Mouse (Mus musculus) neural tube, embryonic 12.5 days (tissue): ENCODE results near the gene Amotl1. TPM values are rescaled to one million over a fixed set of nuclear protein-coding genes. Genes with fewer than 3 reads are reported as not detected.

Experiments used
- ATAC-seq: fragments of 200-750 bp; cut with Nextera tagmentation; 2 replicates; pipeline ENCODE4 v1.8.0; 2017; ENCODE audit warnings: low read depth, mild to moderate bottlenecking, moderate TSS enrichment, moderate library complexity; ENCODE audit not compliant: low FRiP score
- H3K27ac ChIP-seq: fragments of 300-500 bp; sonication (generic); 2 replicates; pipeline ENCODE4 v1.5.1; 2016
- H3K27me3 ChIP-seq: fragments of 300-500 bp; sonication (generic); replicated peaks from 2 replicates; pipeline ENCODE4 v1.6.1; 2016; ENCODE audit warnings: mild to moderate bottlenecking
- H3K36me3 ChIP-seq: fragments of 300-500 bp; sonication (generic); 2 replicates; pipeline ENCODE4 v1.6.1; 2016; ENCODE audit warnings: mild to moderate bottlenecking
- H3K4me1 ChIP-seq: fragments of 300-500 bp; sonication (generic); 2 replicates; pipeline ENCODE4 v1.6.1; 2016
- H3K4me2 ChIP-seq: fragments of 300-500 bp; sonication (generic); replicated peaks from 2 replicates; pipeline ENCODE4 v1.6.1; 2016; ENCODE audit warnings: mild to moderate bottlenecking
- H3K4me3 ChIP-seq: fragments of 300-500 bp; sonication (generic); 2 replicates; pipeline ENCODE4 v1.5.1; 2016
- H3K9ac ChIP-seq: fragments of 300-500 bp; sonication (generic); 2 replicates; pipeline ENCODE4 v1.6.1; 2016; ENCODE audit warnings: mild to moderate bottlenecking
- H3K9me3 ChIP-seq: fragments of 300-500 bp; sonication (generic); 2 replicates; pipeline ENCODE4 v1.6.1; 2016; ENCODE audit warnings: mild to moderate bottlenecking
- WGBS: fragments of 180-500 bp; shearing (Covaris S2); methylation state at CpG from one replicate; pipeline ENCODE4 v1.1.7; 2016; 5-methylcytosine and 5-hydroxymethylcytosine counted together
- polyA plus RNA-seq: library from polyadenylated mRNA; unstranded; fragments of >200 nt; fragmentation: Nextera tagmentation; extraction: Ambion mirVana; gene quantifications from 2 replicates; pipeline ENCODE4 v1.2.1, GENCODE M21; 2016

Gene Amotl1
- polyA plus RNA-seq, 1 experiment from 2014 or later = 13.5 TPM

- H3K4me3 ChIP-seq = no peak overlapping the region
- no peak overlapping the region for H3K9ac ChIP-seq
- no peak overlapping the region for H3K27ac ChIP-seq
- ATAC-seq = no peak
- no peaks in the 10 kb centered on the region for H3K4me1 ChIP-seq
- H3K36me3 ChIP-seq = no peaks in the 10 kb centered on the region
- no peaks in the 10 kb centered on the region for H3K9me3 ChIP-seq
- H3K27me3 ChIP-seq = no peaks in the 10 kb centered on the region
- WGBS = 75% methylated on average over 7 of the region's 7 CpGs
- no peak overlapping the region for H3K4me2 ChIP-seq
Measured at GRCm38 (mm10) chr9:14662876-14663275, 18.0 kb upstream of the Amotl1 start.

GRCm38 (mm10) chr9:14662138-14662537, 17.3 kb upstream of the Amotl1 start:
- no peak overlapping the region for H3K4me3 ChIP-seq
- ATAC-seq = no peak

GRCm38 (mm10) chr9:14657926-14658325, 13.1 kb upstream of the Amotl1 start:
- H3K4me2 ChIP-seq = no peak overlapping the region
- no peaks in the 10 kb centered on the region for H3K36me3 ChIP-seq
- H3K27ac ChIP-seq = no peak overlapping the region
- ATAC-seq = no peak
- no peaks in the 10 kb centered on the region for H3K9me3 ChIP-seq
- H3K9ac ChIP-seq = no peak overlapping the region
- 57% methylated on average over 2 of the region's 2 CpGs for WGBS
- no peaks in the 10 kb centered on the region for H3K27me3 ChIP-seq
- no peaks in the 10 kb centered on the region for H3K4me1 ChIP-seq
- H3K4me3 ChIP-seq = no peak overlapping the region

More at GRCm38 (mm10) chr9:14662138-14662537, 17.3 kb upstream of the Amotl1 start:
- Histone ChIP-seq H3K9ac (no peak overlapping the region), H3K4me1 (no peaks in the 10 kb centered on the region), H3K4me2 (no peak overlapping the region), H3K36me3 (no peaks in the 10 kb centered on the region), H3K27ac (no peak overlapping the region), H3K9me3 (no peaks in the 10 kb centered on the region), H3K27me3 (no peaks in the 10 kb centered on the region)
- WGBS = 87% methylated on average over 9 of the region's 9 CpGs

GRCm38 (mm10) chr9:14654010-14654409, 9.2 kb upstream of the Amotl1 start:
- no peaks in the 10 kb centered on the region for H3K27me3 ChIP-seq
- no peak overlapping the region for H3K4me2 ChIP-seq
- H3K9me3 ChIP-seq = no peaks in the 10 kb centered on the region
- no peak overlapping the region for H3K4me3 ChIP-seq
- no peak overlapping the region for H3K9ac ChIP-seq
- no peak overlapping the region for H3K27ac ChIP-seq
- H3K4me1 ChIP-seq = no peaks in the 10 kb centered on the region
- no peaks in the 10 kb centered on the region for H3K36me3 ChIP-seq
- no peak for ATAC-seq
- WGBS = 83% methylated on average over 2 of the region's 2 CpGs

- Histone ChIP-seq H3K36me3 (no peaks in the 10 kb centered on the region), H3K27me3 (no peaks in the 10 kb centered on the region), H3K4me1 (no peaks in the 10 kb centered on the region), H3K9ac (no peak overlapping the region), H3K27ac (no peak overlapping the region), H3K9me3 (no peaks in the 10 kb centered on the region), H3K4me2 (no peak overlapping the region), H3K4me3 (no peak overlapping the region)
- 85% methylated on average over 1 of the region's 1 CpGs for WGBS
- ATAC-seq = no peak
Measured at GRCm38 (mm10) chr9:14652761-14653160, 7.9 kb upstream of the Amotl1 start.

- H3K27ac ChIP-seq = no peak overlapping the region
- H3K4me2 ChIP-seq = no peak overlapping the region
- H3K9ac ChIP-seq = no peak overlapping the region
- H3K4me3 ChIP-seq = no peak overlapping the region
- WGBS = 89% methylated on average over 8 of the region's 8 CpGs
- ATAC-seq = no peak
- peaks cover 6% of the 10 kb centered on the region; the same call in 1 of the 2 replicates for H3K4me1 ChIP-seq
- no peaks in the 10 kb centered on the region for H3K27me3 ChIP-seq
- no peaks in the 10 kb centered on the region for H3K36me3 ChIP-seq
- H3K9me3 ChIP-seq = no peaks in the 10 kb centered on the region
Measured at GRCm38 (mm10) chr9:14647849-14648248, 3.0 kb upstream of the Amotl1 start.

- Histone ChIP-seq H3K4me2 (no peak overlapping the region), H3K9ac (no peak overlapping the region), H3K9me3 (no peaks in the 10 kb centered on the region), H3K36me3 (no peaks in the 10 kb centered on the region), H3K4me3 (no peak overlapping the region), H3K27ac (no peak overlapping the region), H3K4me1 (peaks cover 14% of the 10 kb centered on the region), H3K27me3 (no peaks in the 10 kb centered on the region)
- WGBS = 98% methylated on average over 1 of the region's 1 CpGs
- ATAC-seq = no peak
Measured at GRCm38 (mm10) chr9:14646641-14647040, 1.8 kb upstream of the Amotl1 start.

- Histone ChIP-seq H3K27me3 (no peaks in the 10 kb centered on the region), H3K36me3 (no peaks in the 10 kb centered on the region), H3K4me1 (peaks cover 14% of the 10 kb centered on the region), H3K4me2 (no peak overlapping the region), H3K9me3 (no peaks in the 10 kb centered on the region), H3K4me3 (no peak overlapping the region), H3K9ac (no peak overlapping the region), H3K27ac (no peak overlapping the region)
- no peak for ATAC-seq
- 83% methylated on average over 3 of the region's 3 CpGs for WGBS
Measured at GRCm38 (mm10) chr9:14646061-14646460, 1.2 kb upstream of the Amotl1 start.

- Histone ChIP-seq H3K9ac (no peak overlapping the region), H3K27ac (no peak overlapping the region)
Measured at GRCm38 (mm10) chr9:14643328-14643727, 1.5 kb downstream of the Amotl1 start.

GRCm38 (mm10) chr9:14642251-14643021, 2.4 kb downstream of the Amotl1 start:
- 0 out of 2 replicates have a peak, but pooled peaks have one; percentile 37 for ATAC-seq
- no peak overlapping the region for H3K27ac ChIP-seq

More at GRCm38 (mm10) chr9:14643328-14643727, 1.5 kb downstream of the Amotl1 start:
- Histone ChIP-seq H3K4me2 (no peak overlapping the region), H3K9me3 (no peaks in the 10 kb centered on the region), H3K4me1 (peaks cover 14% of the 10 kb centered on the region), H3K36me3 (no peaks in the 10 kb centered on the region), H3K4me3 (no peak overlapping the region), H3K27me3 (no peaks in the 10 kb centered on the region)
- WGBS = 58% methylated on average over 6 of the region's 6 CpGs
- no peak for ATAC-seq

GRCm38 (mm10) chr9:14641310-14642067, 3.4 kb downstream of the Amotl1 start:
- WGBS = 41% methylated on average over 7 of the region's 7 CpGs
- Histone ChIP-seq H3K9ac (no peak overlapping the region), H3K9me3 (no peaks in the 10 kb centered on the region), H3K36me3 (no peaks in the 10 kb centered on the region), H3K4me3 (no peak overlapping the region), H3K4me1 (peaks cover 14% of the 10 kb centered on the region), H3K27ac (no peak overlapping the region), H3K27me3 (no peaks in the 10 kb centered on the region), H3K4me2 (no peak overlapping the region)
- ATAC-seq = no peak

More at GRCm38 (mm10) chr9:14642251-14643021, 2.4 kb downstream of the Amotl1 start:
- H3K27me3 ChIP-seq = no peaks in the 10 kb centered on the region
- H3K36me3 ChIP-seq = no peaks in the 10 kb centered on the region
- H3K4me2 ChIP-seq = no peak overlapping the region
- no peak overlapping the region for H3K9ac ChIP-seq
- no peak overlapping the region for H3K4me3 ChIP-seq
- H3K4me1 ChIP-seq = peaks cover 14% of the 10 kb centered on the region
- 26% methylated on average over 5 of the region's 5 CpGs for WGBS
- H3K9me3 ChIP-seq = no peaks in the 10 kb centered on the region

- H3K36me3 ChIP-seq = no peaks in the 10 kb centered on the region
- ATAC-seq = no peak
- no peak overlapping the region for H3K9ac ChIP-seq
- H3K9me3 ChIP-seq = no peaks in the 10 kb centered on the region
- WGBS = 79% methylated on average over 3 of the region's 3 CpGs
- no peak overlapping the region for H3K4me2 ChIP-seq
- H3K4me3 ChIP-seq = no peak overlapping the region
- H3K4me1 ChIP-seq = peaks cover 16% of the 10 kb centered on the region
- 0 out of 2 replicates have a peak, but pooled peaks cover 3% of the 10 kb centered on the region for H3K27me3 ChIP-seq
- no peak overlapping the region for H3K27ac ChIP-seq
Measured at GRCm38 (mm10) chr9:14636244-14636643, 8.6 kb downstream of the Amotl1 start.
